Mouse (Mus musculus) megakaryocyte, embryonic 14.5 days (primary cell): ENCODE measurements around the gene Elk3.

Source experiments
- FLI1 ChIP-seq: IDR thresholded peaks from 2 replicates; pipeline ENCODE4 v1.6.1; 2012; ENCODE audit warnings: low read length, inconsistent platforms, mixed read lengths
- GATA1 ChIP-seq: IDR thresholded peaks from 3 replicates; pipeline ENCODE4 v1.6.1; 2012; ENCODE audit warnings: mixed read lengths, low read length, inconsistent platforms, borderline replicate concordance

GRCm38 (mm10) chr10:93297774-93298173 lies 13.2 kb downstream of the Elk3 start:
- TF ChIP-seq GATA1 = no peak
- no peak for TF ChIP-seq FLI1
